Mouse (Mus musculus): ENCODE results near the gene Asb8. TPM values are rescaled to one million over a fixed set of nuclear protein-coding genes. Genes with fewer than 3 reads are reported as not detected.

Asb8 gene
- polyA plus RNA-seq (2014; fragmentation: Nextera tagmentation; extraction: Ambion mirVana) = 50.7 and 58.1 TPM in 2 replicates

DNA sequence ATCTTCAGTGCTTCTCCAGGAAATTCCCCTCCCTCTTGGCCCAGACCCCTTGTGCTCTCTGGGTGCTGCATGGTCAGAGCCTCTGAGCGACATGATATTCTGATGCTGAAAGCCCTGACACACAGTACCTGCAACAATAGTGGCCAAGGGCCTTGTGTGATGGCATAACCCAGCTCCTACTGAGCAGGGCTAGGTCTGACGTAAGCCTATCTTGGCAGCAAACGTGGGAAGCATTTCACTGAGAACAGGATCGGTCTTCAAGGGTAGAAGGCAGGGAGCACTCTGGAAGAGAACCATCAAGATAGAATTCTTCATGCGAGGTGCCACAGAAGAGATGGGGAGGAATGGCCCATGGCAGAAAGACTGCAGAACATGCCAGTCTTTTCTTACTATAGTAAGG lies at the start of gene Asb8:
Asb8 (minus strand) TSS at position 101 of the 400 bp plus-strand sequence.
- ATAC-seq (ENCODE audit: insufficient read depth, low FRiP score, low TSS enrichment) = no peak
- Histone ChIP-seq H3K27ac (ENCODE audit: low read depth, low read length) (no peak within 1 kb of the TSS), H3K4me2 (ENCODE audit: low read depth) (no peak within 1 kb of the TSS), H3K4me1 (ENCODE audit: control insufficient read depth, insufficient read depth, low read length) (peaks cover 15% of the 10 kb centered on the region), H3K27me3 (ENCODE audit: control insufficient read depth, insufficient read depth, low read length) (peaks cover 33% of the 10 kb centered on the region), H3K36me3 (ENCODE audit: control insufficient read depth, insufficient read depth, low read length) (no peaks in the 10 kb centered on the region), H3K9me3 (ENCODE audit: control insufficient read depth, low read length) (no peaks in the 10 kb centered on the region), H3K9ac (ENCODE audit: low read length) (no peak within 1 kb of the TSS), H3K4me3 (ENCODE audit: low read depth, low read length) (no peak within 1 kb of the TSS)
- DNase-seq (ENCODE audit: low spot score) = no peak
- WGBS = 86% methylated on average over 5 of the region's 5 CpGs

DNA sequence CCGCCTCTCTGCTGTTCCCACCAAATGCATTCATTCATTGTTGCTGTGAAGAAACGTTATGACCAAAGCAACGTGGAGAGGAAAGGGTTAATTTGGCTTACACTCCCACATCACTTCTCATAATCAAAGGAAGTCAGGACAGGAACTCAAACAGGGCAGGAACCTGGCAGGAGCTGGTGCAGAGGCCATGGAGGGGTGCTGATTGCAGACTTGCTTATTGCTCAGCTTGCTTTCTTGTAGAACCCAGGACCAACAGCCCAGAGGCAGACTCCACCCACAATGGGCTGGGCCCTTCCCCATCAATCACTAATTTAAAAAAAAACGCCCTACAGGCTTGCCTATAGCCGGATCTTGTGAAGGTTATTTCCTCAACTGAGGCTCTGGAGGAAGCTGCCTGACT lies 48.7 kb upstream of the Asb8 start:
- ATAC-seq (ENCODE audit: insufficient read depth, low FRiP score, low TSS enrichment) = no peak
- Histone ChIP-seq H3K4me3 (ENCODE audit: low read depth, low read length) (no peak overlapping the region), H3K9me3 (ENCODE audit: control insufficient read depth, low read length) (no peaks in the 10 kb centered on the region), H3K27me3 (ENCODE audit: control insufficient read depth, insufficient read depth, low read length) (no peaks in the 10 kb centered on the region), H3K4me2 (ENCODE audit: low read depth) (no peak overlapping the region), H3K27ac (ENCODE audit: low read depth, low read length) (no peak overlapping the region), H3K9ac (ENCODE audit: low read length) (no peak overlapping the region), H3K36me3 (ENCODE audit: control insufficient read depth, insufficient read depth, low read length) (no peaks in the 10 kb centered on the region), H3K4me1 (ENCODE audit: control insufficient read depth, insufficient read depth, low read length) (no peaks in the 10 kb centered on the region)
- no peak for DNase-seq (ENCODE audit: low spot score)
- WGBS = 81% methylated on average over 5 of the region's 5 CpGs

DNA sequence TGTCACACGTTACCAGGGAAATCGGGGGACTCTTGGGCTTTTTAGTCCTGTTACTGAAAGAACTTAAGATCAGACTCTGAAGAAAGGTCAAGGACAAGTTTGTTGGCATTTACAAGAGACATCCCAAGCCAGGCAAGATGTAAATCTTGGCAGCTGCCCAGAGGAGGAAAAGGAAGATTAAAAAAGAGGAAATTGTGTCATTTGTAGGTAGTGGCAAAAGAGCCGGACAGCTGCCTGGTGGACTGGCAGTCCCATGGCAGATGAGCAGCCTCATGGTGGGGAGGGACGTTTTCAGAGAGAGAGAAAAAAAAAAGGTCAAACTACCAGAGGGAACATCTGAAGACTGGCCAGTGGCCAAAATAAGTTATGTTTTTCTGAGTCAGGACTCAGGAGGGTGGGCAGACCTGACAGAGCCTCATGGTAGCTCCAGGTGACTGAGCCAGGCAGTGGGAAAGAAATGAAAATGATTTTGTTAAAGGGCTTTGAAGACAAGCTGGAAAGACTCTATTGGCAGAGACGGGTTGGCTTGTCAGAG lies 48.0 kb upstream of the Asb8 start:
- no peak for ATAC-seq (ENCODE audit: insufficient read depth, low FRiP score, low TSS enrichment)
- Histone ChIP-seq H3K36me3 (ENCODE audit: control insufficient read depth, insufficient read depth, low read length) (no peaks in the 10 kb centered on the region), H3K9ac (ENCODE audit: low read length) (no peak overlapping the region), H3K4me1 (ENCODE audit: control insufficient read depth, insufficient read depth, low read length) (no peaks in the 10 kb centered on the region), H3K27ac (ENCODE audit: low read depth, low read length) (no peak overlapping the region), H3K4me3 (ENCODE audit: low read depth, low read length) (no peak overlapping the region), H3K27me3 (ENCODE audit: control insufficient read depth, insufficient read depth, low read length) (no peaks in the 10 kb centered on the region), H3K4me2 (ENCODE audit: low read depth) (no peak overlapping the region), H3K9me3 (ENCODE audit: control insufficient read depth, low read length) (no peaks in the 10 kb centered on the region)
- WGBS = 84% methylated on average over 5 of the region's 5 CpGs
- no peak for DNase-seq (ENCODE audit: low spot score)

DNA sequence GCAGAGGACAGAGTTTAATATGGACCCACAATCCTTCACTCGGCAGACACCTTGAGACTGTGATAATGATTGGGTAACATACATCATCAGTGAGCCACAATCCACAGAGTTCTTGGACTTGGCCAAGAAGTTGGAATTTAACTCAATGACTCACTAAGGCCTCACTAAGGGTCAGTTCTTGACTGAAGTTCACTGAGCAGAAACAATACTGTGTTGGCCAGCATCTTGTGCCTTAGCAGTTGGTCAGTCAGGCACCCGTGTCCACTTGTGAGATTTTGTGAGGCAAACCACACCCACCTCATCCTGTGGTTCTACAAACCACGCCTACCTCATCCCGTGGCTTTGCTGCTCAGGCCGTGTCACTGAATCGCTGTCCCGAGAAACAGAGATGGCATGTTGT lies 44.3 kb upstream of the Asb8 start:
- H3K9me3 ChIP-seq (ENCODE audit: control insufficient read depth, low read length) = no peaks in the 10 kb centered on the region
- WGBS = 82% methylated on average over 7 of the region's 7 CpGs
- no peak overlapping the region for H3K9ac ChIP-seq (ENCODE audit: low read length)
- no peaks in the 10 kb centered on the region for H3K4me1 ChIP-seq (ENCODE audit: control insufficient read depth, insufficient read depth, low read length)
- H3K36me3 ChIP-seq (ENCODE audit: control insufficient read depth, insufficient read depth, low read length) = no peaks in the 10 kb centered on the region
- no peak overlapping the region for H3K4me3 ChIP-seq (ENCODE audit: low read depth, low read length)
- H3K27ac ChIP-seq (ENCODE audit: low read depth, low read length) = no peak overlapping the region
- ATAC-seq (ENCODE audit: insufficient read depth, low FRiP score, low TSS enrichment) (no peak), DNase-seq (ENCODE audit: low spot score) (no peak)
- H3K27me3 ChIP-seq (ENCODE audit: control insufficient read depth, insufficient read depth, low read length) = no peaks in the 10 kb centered on the region
- no peak overlapping the region for H3K4me2 ChIP-seq (ENCODE audit: low read depth)

DNA sequence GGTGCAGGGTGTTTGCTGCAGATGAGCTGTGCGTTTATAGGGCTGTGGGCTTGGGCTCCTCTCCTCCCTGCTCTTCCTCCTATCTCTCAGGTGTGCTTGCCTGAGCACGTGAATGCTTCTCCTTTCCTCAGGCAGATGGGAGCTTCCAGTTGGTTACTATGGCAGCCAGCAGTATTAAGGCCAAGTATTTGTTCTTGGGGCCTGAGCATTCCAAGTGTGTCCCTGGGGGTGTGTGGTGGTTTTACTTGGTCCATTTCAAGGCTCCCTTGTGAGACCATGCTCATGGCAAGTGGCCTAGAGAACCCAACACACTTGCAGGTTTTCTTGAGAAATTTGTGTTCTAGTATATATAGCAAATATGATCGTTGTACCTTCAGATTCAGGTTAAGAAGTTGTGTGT lies 30.0 kb upstream of the Asb8 start, which contains the start of gene Olfr288:
Olfr288 (minus strand) TSS at position 101 of the 400 bp plus-strand sequence.
- ATAC-seq (ENCODE audit: insufficient read depth, low FRiP score, low TSS enrichment) (no peak), DNase-seq (ENCODE audit: low spot score) (no peak)
- H3K27ac ChIP-seq (ENCODE audit: low read depth, low read length) = no peak within 1 kb of the TSS
- H3K27me3 ChIP-seq (ENCODE audit: control insufficient read depth, insufficient read depth, low read length) = no peaks in the 10 kb centered on the region
- H3K4me1 ChIP-seq (ENCODE audit: control insufficient read depth, insufficient read depth, low read length) = no peaks in the 10 kb centered on the region
- H3K4me2 ChIP-seq (ENCODE audit: low read depth) = no peak within 1 kb of the TSS
- H3K36me3 ChIP-seq (ENCODE audit: control insufficient read depth, insufficient read depth, low read length) = no peaks in the 10 kb centered on the region
- H3K9ac ChIP-seq (ENCODE audit: low read length) = no peak within 1 kb of the TSS
- 73% methylated on average over 3 of the region's 3 CpGs for WGBS
- H3K9me3 ChIP-seq (ENCODE audit: control insufficient read depth, low read length) = no peaks in the 10 kb centered on the region
- no peak within 1 kb of the TSS for H3K4me3 ChIP-seq (ENCODE audit: low read depth, low read length)

DNA sequence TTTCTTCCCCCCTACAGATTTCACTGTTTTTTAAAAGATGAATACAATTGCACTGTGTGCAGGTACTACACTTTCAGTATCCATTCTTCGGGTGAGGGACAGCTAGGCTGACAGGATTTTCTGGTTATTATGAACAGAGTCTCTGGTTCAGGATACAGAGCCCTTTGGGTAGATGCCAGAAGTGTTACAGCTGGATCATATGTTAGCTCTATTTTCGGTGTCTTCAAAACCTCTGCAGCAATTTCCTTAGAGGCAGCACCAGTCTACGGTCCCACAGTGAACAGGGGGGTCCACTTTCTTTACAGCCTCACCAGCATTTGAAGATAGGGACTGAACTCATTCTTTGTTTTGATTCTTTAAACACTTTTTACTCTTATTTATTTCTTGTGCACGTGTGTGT lies 19.0 kb upstream of the Asb8 start:
- H3K27ac ChIP-seq (ENCODE audit: low read depth, low read length) = no peak overlapping the region
- WGBS = 84% methylated on average over 4 of the region's 4 CpGs

DNA sequence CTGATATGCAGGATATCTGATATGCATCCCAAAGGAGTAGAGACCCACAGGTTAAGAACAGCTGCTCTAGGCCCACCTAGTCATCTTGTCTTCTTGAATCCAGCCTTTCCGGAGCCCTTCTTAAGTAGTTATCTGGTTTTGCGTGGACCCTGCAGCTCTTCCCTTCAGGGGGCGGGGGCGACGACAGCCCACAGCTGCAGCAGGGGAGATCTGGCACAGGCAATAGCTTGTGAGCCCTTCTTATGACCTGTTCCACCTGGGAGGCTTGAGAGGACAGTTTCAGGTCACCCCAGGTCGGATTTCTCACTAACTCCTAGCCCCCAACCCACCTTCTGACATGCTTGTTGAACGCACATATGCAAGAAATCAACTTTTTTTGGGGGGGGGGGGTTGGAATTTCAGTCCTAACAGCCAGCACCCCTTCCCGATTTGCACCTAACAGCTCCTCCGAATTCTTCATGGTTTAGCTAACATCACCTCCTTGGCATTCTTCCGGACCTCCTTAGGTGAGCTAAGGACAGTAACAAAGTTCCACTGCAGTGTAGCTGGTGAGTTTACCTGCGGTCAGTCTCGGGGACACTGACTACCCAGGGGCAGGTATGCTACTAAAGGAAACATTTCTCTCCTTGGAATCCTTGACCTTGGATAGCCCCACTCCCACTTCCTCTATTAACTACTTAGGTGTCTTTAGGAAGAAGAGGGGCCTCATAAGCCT lies 16.6 kb upstream of the Asb8 start:
- H3K4me1 ChIP-seq (ENCODE audit: control insufficient read depth, insufficient read depth, low read length) = 0 out of 2 replicates have a peak, but pooled peaks cover 5% of the 10 kb centered on the region
- H3K9me3 ChIP-seq (ENCODE audit: control insufficient read depth, low read length) = no peaks in the 10 kb centered on the region
- no peak for ATAC-seq (ENCODE audit: insufficient read depth, low FRiP score, low TSS enrichment)
- no peak overlapping the region for H3K27ac ChIP-seq (ENCODE audit: low read depth, low read length)
- no peak overlapping the region for H3K4me3 ChIP-seq (ENCODE audit: low read depth, low read length)
- no peak overlapping the region for H3K9ac ChIP-seq (ENCODE audit: low read length)
- no peaks in the 10 kb centered on the region for H3K27me3 ChIP-seq (ENCODE audit: control insufficient read depth, insufficient read depth, low read length)
- no peaks in the 10 kb centered on the region for H3K36me3 ChIP-seq (ENCODE audit: control insufficient read depth, insufficient read depth, low read length)
- WGBS = 78% methylated on average over 12 of the region's 12 CpGs
- H3K4me2 ChIP-seq (ENCODE audit: low read depth) = no peak overlapping the region
- DNase-seq (ENCODE audit: low spot score) = no peak

More for the DNA sequence above, 19.0 kb upstream of the Asb8 start:
- no peak for DNase-seq (ENCODE audit: low spot score)
- H3K36me3 ChIP-seq (ENCODE audit: control insufficient read depth, insufficient read depth, low read length) = no peaks in the 10 kb centered on the region
- H3K4me2 ChIP-seq (ENCODE audit: low read depth) = no peak overlapping the region
- 0 out of 2 replicates have a peak, but pooled peaks cover 5% of the 10 kb centered on the region for H3K4me1 ChIP-seq (ENCODE audit: control insufficient read depth, insufficient read depth, low read length)
- no peak overlapping the region for H3K4me3 ChIP-seq (ENCODE audit: low read depth, low read length)
- no peak for ATAC-seq (ENCODE audit: insufficient read depth, low FRiP score, low TSS enrichment)
- H3K27me3 ChIP-seq (ENCODE audit: control insufficient read depth, insufficient read depth, low read length) = no peaks in the 10 kb centered on the region
- H3K9ac ChIP-seq (ENCODE audit: low read length) = no peak overlapping the region
- no peaks in the 10 kb centered on the region for H3K9me3 ChIP-seq (ENCODE audit: control insufficient read depth, low read length)

DNA sequence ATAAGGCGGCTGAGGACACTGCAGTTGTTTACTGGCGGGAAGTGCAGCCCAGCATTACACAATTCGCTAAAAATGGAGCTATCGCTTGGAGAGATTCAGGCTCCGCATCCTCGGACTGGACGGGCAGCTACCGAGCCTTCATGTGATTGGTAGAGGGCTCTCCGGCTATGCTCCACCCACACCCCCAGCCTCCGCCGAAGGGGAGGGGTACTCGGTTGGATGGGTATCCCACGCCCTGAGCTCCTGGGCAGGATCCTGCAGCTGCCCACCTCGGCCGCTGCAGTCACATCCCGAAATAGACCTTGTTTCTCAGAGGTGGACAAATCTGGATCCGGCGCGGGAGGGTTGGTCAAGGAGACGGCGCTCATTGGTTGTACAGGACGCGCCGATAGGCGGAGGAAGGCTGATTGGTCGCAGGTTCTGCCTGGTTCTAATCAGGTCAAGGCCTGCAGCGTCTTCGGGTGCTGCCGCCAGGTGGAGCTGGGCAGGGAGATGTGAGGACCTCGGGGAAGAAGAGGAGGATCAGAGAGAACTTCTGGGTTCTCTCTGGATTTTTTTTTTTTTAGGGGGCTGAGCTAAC lies 15.8 kb upstream of the Asb8 start:
- DNase-seq (ENCODE audit: low spot score) = peak; percentile 92
- Histone ChIP-seq H3K9ac (ENCODE audit: low read length) (peak overlapping the region; percentile 35), H3K27me3 (ENCODE audit: control insufficient read depth, insufficient read depth, low read length) (no peaks in the 10 kb centered on the region), H3K9me3 (ENCODE audit: control insufficient read depth, low read length) (no peaks in the 10 kb centered on the region), H3K4me3 (ENCODE audit: low read depth, low read length) (peak overlapping the region; percentile 43), H3K27ac (ENCODE audit: low read depth, low read length) (no peak overlapping the region), H3K36me3 (ENCODE audit: control insufficient read depth, insufficient read depth, low read length) (no peaks in the 10 kb centered on the region), H3K4me1 (ENCODE audit: control insufficient read depth, insufficient read depth, low read length) (0 out of 2 replicates have a peak, but pooled peaks cover 5% of the 10 kb centered on the region), H3K4me2 (ENCODE audit: low read depth) (peak overlapping the region; percentile 78)
- peak; percentile 98 for ATAC-seq (ENCODE audit: insufficient read depth, low FRiP score, low TSS enrichment)
- WGBS = under 1% methylated on average over 30 of the region's 30 CpGs
